Mouse (Mus musculus) limb, embryonic 14.5 days (tissue): ENCODE measurements at regions not wholly inside any gene's neighbourhood (a gene's known extent, or its start where the extent isn't known, plus 50 kb on each side); places are given as distances from the start of the nearest gene placed in this dataset.
A peak's percentile ranks its signal among the peaks of the same experiment; 100 is the strongest.

Source experiments
- ATAC-seq: fragments of 200-750 bp; cut with Nextera tagmentation; 2 replicates; pipeline ENCODE4 v1.8.0; 2017; ENCODE audit warnings: low read depth, moderate number of reproducible peaks, moderate TSS enrichment; ENCODE audit not compliant: low FRiP score
- DNase-seq: peaks from one replicate; pipeline ENCODE4 v3.0.0-alpha.2; 2015; ENCODE audit warnings: low spot score
- H3K27ac ChIP-seq: fragments of 300-500 bp; sonication (generic); replicated peaks from 2 replicates; pipeline ENCODE4 v1.5.1; 2014; ENCODE audit warnings: low read depth, mild to moderate bottlenecking, low read length, moderate library complexity, mixed read lengths
- H3K27me3 ChIP-seq: fragments of 300-500 bp; sonication (generic); 2 replicates; pipeline ENCODE4 v1.6.1; 2014; ENCODE audit warnings: low read length, mixed read lengths; ENCODE audit not compliant: control insufficient read depth, insufficient read depth
- H3K36me3 ChIP-seq: fragments of 300-500 bp; sonication (generic); 2 replicates; pipeline ENCODE4 v1.6.1; 2014; ENCODE audit warnings: mild to moderate bottlenecking, low read length, moderate library complexity, mixed read lengths; ENCODE audit not compliant: control insufficient read depth, insufficient read depth
- H3K4me1 ChIP-seq: fragments of 300-500 bp; sonication (generic); 2 replicates; pipeline ENCODE4 v1.6.1; 2014; ENCODE audit warnings: antibody characterized with exemption, low read length, mixed read lengths; ENCODE audit not compliant: control insufficient read depth, insufficient read depth
- H3K4me2 ChIP-seq: fragments of 300-500 bp; sonication (generic); replicated peaks from 2 replicates; pipeline ENCODE4 v1.6.1; 2014; ENCODE audit warnings: low read depth, mild to moderate bottlenecking, low read length, moderate library complexity; ENCODE audit not compliant: severe bottlenecking
- H3K4me3 ChIP-seq: fragments of 300-500 bp; sonication (generic); replicated peaks from 2 replicates; pipeline ENCODE4 v1.5.1; 2014; ENCODE audit warnings: low read length
- H3K9ac ChIP-seq: fragments of 300-500 bp; sonication (generic); 2 replicates; pipeline ENCODE4 v1.6.1; 2014; ENCODE audit warnings: mild to moderate bottlenecking, low read depth, low read length, moderate library complexity; ENCODE audit not compliant: severe bottlenecking
- H3K9me3 ChIP-seq: fragments of 300-500 bp; sonication (generic); 2 replicates; pipeline ENCODE4 v1.6.1; 2016; ENCODE audit warnings: low read length; ENCODE audit not compliant: control insufficient read depth
- POLR2A ChIP-seq: fragments of 200-500 bp; IDR thresholded peaks from 2 replicates; pipeline ENCODE4 v1.8.0; 2012; ENCODE audit warnings: inconsistent platforms, mild to moderate bottlenecking, moderate library complexity, borderline replicate concordance; ENCODE audit not compliant: insufficient read depth, insufficient read length; ENCODE audit errors: extremely low read depth
- WGBS: fragments of 180-500 bp; shearing (Covaris S2); extraction: QIAGEN DNeasy Blood & Tissue Kit; methylation state at CpG from one replicate; pipeline ENCODE4 v1.1.7; 2014; 5-methylcytosine and 5-hydroxymethylcytosine counted together

DNA sequence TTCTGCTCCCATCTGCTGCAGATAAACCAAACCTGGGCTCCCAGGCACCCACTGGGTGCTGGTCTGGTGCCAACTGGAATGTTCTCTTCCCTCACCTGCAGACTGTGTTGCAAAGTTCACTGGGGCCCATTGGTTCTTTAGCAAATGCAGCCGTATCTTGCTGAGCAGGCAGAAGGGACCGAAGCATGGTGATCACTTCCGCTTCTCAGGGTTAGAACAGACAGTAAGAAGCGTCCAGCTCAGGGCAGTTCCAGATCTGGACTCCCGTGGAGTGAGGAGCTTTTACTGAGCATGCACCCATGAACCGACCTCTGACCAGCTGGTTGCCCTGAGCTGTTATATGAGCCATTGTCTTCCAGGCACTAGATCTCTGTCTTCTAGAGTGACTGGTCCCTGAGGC, 97.1 kb downstream of the 9530068E07Rik start:
- H3K9me3 ChIP-seq, result no peaks in the 10 kb centered on the region
- no peaks in the 10 kb centered on the region for H3K4me1 ChIP-seq
- no peak overlapping the region for H3K4me2 ChIP-seq
- 83% methylated on average over 6 of the region's 6 CpGs for WGBS
- ATAC-seq (no peak), DNase-seq (no peak)
- no peak overlapping the region for H3K9ac ChIP-seq
- no peaks in the 10 kb centered on the region for H3K27me3 ChIP-seq
- TF ChIP-seq POLR2A, result no peak
- H3K27ac ChIP-seq, result no peak overlapping the region
- no peaks in the 10 kb centered on the region for H3K36me3 ChIP-seq
- H3K4me3 ChIP-seq, result no peak overlapping the region

DNA sequence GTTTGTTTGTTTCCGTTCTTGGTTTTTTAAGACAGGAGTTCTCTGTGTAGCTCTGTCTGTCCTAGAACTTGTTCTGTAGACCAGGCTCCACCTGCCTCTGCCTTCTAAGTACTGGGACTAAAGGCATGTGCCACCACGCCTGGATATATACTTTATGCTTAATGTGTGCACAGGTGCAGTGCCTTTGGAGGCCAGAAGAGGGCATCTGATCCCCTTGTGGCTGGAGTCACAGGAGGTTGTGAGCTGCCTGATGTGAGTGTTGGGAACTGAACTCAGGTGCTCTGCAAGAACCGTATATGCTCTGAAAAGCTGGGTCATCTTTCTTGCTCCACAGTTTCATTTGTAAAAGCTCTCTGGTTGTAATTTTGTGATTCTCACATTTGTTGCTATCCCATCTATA, 100.7 kb downstream of the 9530068E07Rik start:
- Histone ChIP-seq H3K9ac (no peak overlapping the region), H3K4me3 (no peak overlapping the region), H3K9me3 (no peaks in the 10 kb centered on the region), H3K4me2 (no peak overlapping the region), H3K4me1 (no peaks in the 10 kb centered on the region), H3K27ac (no peak overlapping the region), H3K27me3 (no peaks in the 10 kb centered on the region), H3K36me3 (no peaks in the 10 kb centered on the region)
- ATAC-seq (no peak), DNase-seq (no peak)
- TF ChIP-seq POLR2A, result no peak
- WGBS, result 87% methylated on average over 3 of the region's 3 CpGs

DNA sequence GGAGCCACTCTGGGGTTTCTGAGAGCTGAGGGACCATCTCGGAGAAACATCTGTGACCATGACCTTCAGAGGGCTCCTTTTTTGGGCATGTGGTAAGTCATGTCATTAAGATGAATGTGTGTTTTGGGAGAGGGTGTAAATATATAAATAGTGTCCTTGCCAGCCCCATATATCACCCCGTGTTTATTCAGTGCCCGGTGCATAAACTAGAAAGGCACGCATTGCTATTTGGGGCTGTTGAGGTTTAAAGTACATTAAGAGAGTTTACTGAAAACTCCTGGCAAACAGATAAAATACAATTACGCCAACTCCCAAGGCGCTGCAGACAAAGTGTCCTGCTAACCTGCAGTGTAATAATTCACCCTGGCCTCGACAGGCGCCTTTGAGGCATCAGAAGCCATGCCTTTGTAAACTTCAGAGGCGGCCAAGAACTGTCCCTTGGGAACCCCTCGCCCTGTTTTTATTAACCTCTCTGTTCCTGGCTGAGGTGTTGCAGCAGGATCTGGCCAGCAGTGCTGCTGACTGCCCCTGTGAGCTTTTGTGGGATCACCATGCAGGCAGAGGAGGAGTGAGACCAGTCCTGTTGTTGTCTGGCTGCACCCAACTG, 106.6 kb downstream of the 9530068E07Rik start:
- ATAC-seq (no peak), DNase-seq (peak; percentile 9)
- no peaks in the 10 kb centered on the region for H3K36me3 ChIP-seq
- no peaks in the 10 kb centered on the region for H3K4me1 ChIP-seq
- no peaks in the 10 kb centered on the region for H3K27me3 ChIP-seq
- no peak overlapping the region for H3K27ac ChIP-seq
- no peak for TF ChIP-seq POLR2A
- no peak overlapping the region for H3K9ac ChIP-seq
- no peak overlapping the region for H3K4me3 ChIP-seq
- H3K9me3 ChIP-seq, result no peaks in the 10 kb centered on the region
- no peak overlapping the region for H3K4me2 ChIP-seq
- 15% methylated on average over 10 of the region's 10 CpGs for WGBS

DNA sequence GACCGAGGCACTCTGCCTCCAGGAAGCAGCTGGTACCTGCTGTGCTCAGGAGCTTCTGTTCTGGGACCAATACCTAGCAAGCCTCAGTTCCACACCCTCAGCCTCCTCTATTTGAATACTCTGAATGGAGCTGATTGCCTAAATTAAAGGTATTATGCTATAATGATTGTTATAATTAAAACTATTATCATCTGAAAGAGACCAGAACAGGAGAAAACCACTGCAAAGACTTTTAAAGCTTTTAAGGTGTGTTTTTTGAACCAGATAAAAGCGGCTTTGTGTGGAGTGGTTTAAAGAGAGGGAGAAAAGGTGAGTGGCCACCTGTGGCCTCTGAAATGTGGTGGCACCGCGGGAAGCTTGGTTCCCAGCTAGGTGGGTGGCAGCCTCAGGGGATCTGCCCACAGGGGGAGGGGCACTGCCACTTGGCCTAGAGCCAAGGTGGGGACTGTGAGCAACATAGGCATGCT, 115.6 kb downstream of the 9530068E07Rik start:
- TF ChIP-seq POLR2A, result no peak
- ATAC-seq, result no peak
- H3K27ac ChIP-seq, result no peak overlapping the region

DNA sequence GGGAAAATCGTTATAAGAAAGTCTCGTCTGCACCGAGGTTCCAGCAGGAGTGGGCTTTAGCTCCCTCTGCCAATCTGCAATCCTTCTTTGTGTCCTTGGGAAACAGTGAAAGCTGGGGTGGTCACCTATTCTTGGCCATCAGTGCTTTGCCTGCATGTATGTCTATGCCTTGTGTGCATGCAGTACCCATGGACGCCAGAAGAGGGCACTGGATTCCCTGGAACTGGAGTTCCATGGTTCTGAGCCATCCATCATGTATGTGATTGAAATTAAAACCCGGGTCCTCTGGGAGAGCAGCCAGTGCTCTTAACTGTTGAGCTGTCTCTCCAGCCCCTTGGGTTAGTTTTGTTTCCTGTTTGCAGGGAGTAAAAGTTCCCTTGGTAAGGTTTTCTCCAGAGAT, 121.1 kb downstream of the 9530068E07Rik start:
- 77% methylated on average over 5 of the region's 5 CpGs for WGBS
- Histone ChIP-seq H3K4me3 (no peak overlapping the region), H3K27me3 (no peaks in the 10 kb centered on the region), H3K9me3 (0 out of 2 replicates have a peak, but pooled peaks cover 4% of the 10 kb centered on the region), H3K36me3 (no peaks in the 10 kb centered on the region), H3K4me1 (no peaks in the 10 kb centered on the region), H3K9ac (no peak overlapping the region), H3K4me2 (no peak overlapping the region), H3K27ac (no peak overlapping the region)
- no peak for ATAC-seq
- no peak for DNase-seq
- TF ChIP-seq POLR2A, result no peak

More for the DNA sequence above, 115.6 kb downstream of the 9530068E07Rik start:
- no peak overlapping the region for H3K9ac ChIP-seq
- no peak overlapping the region for H3K4me3 ChIP-seq
- H3K36me3 ChIP-seq, result no peaks in the 10 kb centered on the region
- 34% methylated on average over 4 of the region's 4 CpGs for WGBS
- H3K4me2 ChIP-seq, result no peak overlapping the region
- H3K27me3 ChIP-seq, result no peaks in the 10 kb centered on the region
- H3K4me1 ChIP-seq, result no peaks in the 10 kb centered on the region
- no peak for DNase-seq
- no peaks in the 10 kb centered on the region for H3K9me3 ChIP-seq

DNA sequence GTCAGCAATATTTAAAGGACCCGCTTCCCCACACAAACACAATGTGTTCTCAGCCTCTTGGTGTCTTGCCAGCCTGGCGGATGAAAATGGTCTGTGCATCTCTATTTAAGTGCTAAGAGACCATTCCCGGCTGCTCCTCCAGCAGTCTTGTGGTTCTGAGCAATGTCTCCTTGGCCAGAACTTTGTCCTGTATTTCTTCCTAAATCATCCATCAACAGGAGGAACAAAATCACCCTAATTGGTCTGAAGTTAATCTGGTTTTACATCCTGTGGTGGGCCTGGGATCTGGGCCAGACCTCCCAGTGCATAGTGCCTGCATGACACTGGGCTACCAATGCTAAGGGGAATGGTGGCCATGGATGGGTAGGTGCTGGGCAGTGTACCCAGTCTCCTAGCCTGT, 123.6 kb downstream of the 9530068E07Rik start:
- H3K27me3 ChIP-seq, result no peaks in the 10 kb centered on the region
- no peak overlapping the region for H3K27ac ChIP-seq
- H3K4me3 ChIP-seq, result no peak overlapping the region
- no peaks in the 10 kb centered on the region for H3K4me1 ChIP-seq
- TF ChIP-seq POLR2A, result no peak
- H3K9ac ChIP-seq, result no peak overlapping the region
- 0 out of 2 replicates have a peak, but pooled peaks cover 4% of the 10 kb centered on the region for H3K9me3 ChIP-seq
- H3K4me2 ChIP-seq, result no peak overlapping the region
- H3K36me3 ChIP-seq, result no peaks in the 10 kb centered on the region
- DNase-seq (no peak), ATAC-seq (no peak)
- WGBS, result 73% methylated on average over 3 of the region's 3 CpGs
